Mouse (Mus musculus) hindbrain, embryonic 11.5 days (tissue): Measurements from ENCODE around the gene Fhad1. TPM values are rescaled to one million over a fixed set of nuclear protein-coding genes. Genes with fewer than 3 reads are reported as not detected.

Experiments used
- ATAC-seq: fragments of 200-750 bp; cut with Nextera tagmentation; 2 replicates; pipeline ENCODE4 v1.8.0; 2017; ENCODE audit warnings: mild to moderate bottlenecking, moderate TSS enrichment, moderate library complexity; ENCODE audit not compliant: low FRiP score
- DNase-seq: peaks from one replicate; pipeline ENCODE4 v3.0.0-alpha.2; 2015; ENCODE audit warnings: low spot score
- H3K27ac ChIP-seq: fragments of 300-500 bp; sonication (generic); 2 replicates; pipeline ENCODE4 v1.5.1; 2014; ENCODE audit warnings: mild to moderate bottlenecking, low read depth, low read length
- H3K27me3 ChIP-seq: fragments of 300-500 bp; sonication (generic); 2 replicates; pipeline ENCODE4 v1.6.1; 2014; ENCODE audit warnings: mild to moderate bottlenecking, low read length, moderate library complexity, mixed read lengths; ENCODE audit not compliant: control insufficient read depth, insufficient read depth
- H3K36me3 ChIP-seq: fragments of 300-500 bp; sonication (generic); 2 replicates; pipeline ENCODE4 v1.6.1; 2014; ENCODE audit warnings: mild to moderate bottlenecking, low read length, moderate library complexity, mixed read lengths; ENCODE audit not compliant: control insufficient read depth, insufficient read depth
- H3K4me1 ChIP-seq: fragments of 300-500 bp; sonication (generic); replicated peaks from 2 replicates; pipeline ENCODE4 v1.6.1; 2014; ENCODE audit warnings: low read length, mixed read lengths; ENCODE audit not compliant: control insufficient read depth, insufficient read depth
- H3K4me2 ChIP-seq: fragments of 300-500 bp; sonication (generic); replicated peaks from 2 replicates; pipeline ENCODE4 v1.6.1; 2014; ENCODE audit warnings: mild to moderate bottlenecking, low read depth, low read length
- H3K4me3 ChIP-seq: fragments of 300-500 bp; sonication (generic); 2 replicates; pipeline ENCODE4 v1.5.1; 2014; ENCODE audit warnings: low read depth, low read length
- H3K9ac ChIP-seq: fragments of 300-500 bp; sonication (generic); 2 replicates; pipeline ENCODE4 v1.6.1; 2014; ENCODE audit warnings: low read depth, low read length
- H3K9me3 ChIP-seq: fragments of 300-500 bp; sonication (generic); 2 replicates; pipeline ENCODE4 v1.6.1; 2016; ENCODE audit warnings: low read length; ENCODE audit not compliant: control insufficient read depth
- WGBS: fragments of 180-500 bp; shearing (Covaris S2); extraction: QIAGEN DNeasy Blood & Tissue Kit; methylation state at CpG from one replicate; pipeline ENCODE4 v1.1.7; 2014; 5-methylcytosine and 5-hydroxymethylcytosine counted together
- polyA plus RNA-seq: library from polyadenylated mRNA; unstranded; fragments of >200 nt; fragmentation: Nextera tagmentation; extraction: Ambion mirVana; gene quantifications from 2 replicates; pipeline ENCODE4 v1.2.1, GENCODE M21; 2014

Gene Fhad1
- polyA plus RNA-seq, 1 experiment from 2014 or later, result 3.5 TPM

- ATAC-seq, result peak; percentile 64; the same call in 1 of the 2 replicates
Observed at GRCm38 (mm10) chr4:141964575-141964974, 50.3 kb downstream of the Fhad1 start.

GRCm38 (mm10) chr4:141963907-141964306 is 51.0 kb downstream of the Fhad1 start:
- 91% methylated on average over 3 of the region's 3 CpGs for WGBS
- Histone ChIP-seq H3K36me3 (no peaks in the 10 kb centered on the region), H3K27me3 (no peaks in the 10 kb centered on the region), H3K4me3 (no peak overlapping the region), H3K4me1 (no peaks in the 10 kb centered on the region), H3K4me2 (no peak overlapping the region), H3K9me3 (no peaks in the 10 kb centered on the region), H3K27ac (no peak overlapping the region), H3K9ac (no peak overlapping the region)
- DNase-seq (no peak), ATAC-seq (no peak)

More at GRCm38 (mm10) chr4:141964575-141964974, 50.3 kb downstream of the Fhad1 start:
- Histone ChIP-seq H3K4me2 (no peak overlapping the region), H3K4me3 (no peak overlapping the region), H3K27me3 (no peaks in the 10 kb centered on the region), H3K9me3 (no peaks in the 10 kb centered on the region), H3K36me3 (no peaks in the 10 kb centered on the region), H3K9ac (no peak overlapping the region), H3K27ac (no peak overlapping the region), H3K4me1 (no peaks in the 10 kb centered on the region)
- 27% methylated on average over 6 of the region's 6 CpGs for WGBS
- DNase-seq, result peak; percentile 61

GRCm38 (mm10) chr4:141962811-141963685 is 51.8 kb downstream of the Fhad1 start:
- Histone ChIP-seq H3K4me3 (no peak overlapping the region), H3K36me3 (no peaks in the 10 kb centered on the region), H3K9me3 (no peaks in the 10 kb centered on the region), H3K9ac (no peak overlapping the region), H3K27me3 (no peaks in the 10 kb centered on the region), H3K27ac (no peak overlapping the region), H3K4me2 (no peak overlapping the region), H3K4me1 (no peaks in the 10 kb centered on the region)
- ATAC-seq, result no peak
- DNase-seq, result peak; percentile 83
- WGBS, result 13% methylated on average over 23 of the region's 23 CpGs

GRCm38 (mm10) chr4:141960037-141960436 is 54.8 kb downstream of the Fhad1 start:
- no peak overlapping the region for H3K27ac ChIP-seq
- no peak for ATAC-seq
- H3K9me3 ChIP-seq, result no peaks in the 10 kb centered on the region
- no peaks in the 10 kb centered on the region for H3K36me3 ChIP-seq
- H3K4me1 ChIP-seq, result no peaks in the 10 kb centered on the region; the same call in 1 of the 2 replicates
- H3K4me2 ChIP-seq, result no peak overlapping the region
- no peak overlapping the region for H3K4me3 ChIP-seq
- H3K9ac ChIP-seq, result no peak overlapping the region
- 83% methylated on average over 8 of the region's 8 CpGs for WGBS
- DNase-seq, result no peak
- no peaks in the 10 kb centered on the region for H3K27me3 ChIP-seq

- Histone ChIP-seq H3K27ac (no peak overlapping the region), H3K9me3 (no peaks in the 10 kb centered on the region), H3K9ac (no peak overlapping the region), H3K36me3 (no peaks in the 10 kb centered on the region), H3K4me2 (no peak overlapping the region), H3K4me3 (no peak overlapping the region), H3K4me1 (no peaks in the 10 kb centered on the region; the same call in 1 of the 2 replicates), H3K27me3 (no peaks in the 10 kb centered on the region)
- ATAC-seq (no peak), DNase-seq (no peak)
- 88% methylated on average over 4 of the region's 4 CpGs for whole genome bisulfite sequencing
Observed at GRCm38 (mm10) chr4:141959615-141960014, 55.3 kb downstream of the Fhad1 start.

GRCm38 (mm10) chr4:141958614-141959375 is 56.1 kb downstream of the Fhad1 start:
- no peak for DNase-seq
- Histone ChIP-seq H3K9ac (no peak overlapping the region), H3K9me3 (no peaks in the 10 kb centered on the region), H3K36me3 (no peaks in the 10 kb centered on the region), H3K27ac (no peak overlapping the region), H3K4me1 (no peaks in the 10 kb centered on the region; the same call in 1 of the 2 replicates), H3K4me2 (no peak overlapping the region), H3K4me3 (no peak overlapping the region), H3K27me3 (no peaks in the 10 kb centered on the region)
- ATAC-seq, result no peak
- WGBS, result 57% methylated on average over 7 of the region's 7 CpGs

- no peak overlapping the region for H3K9ac ChIP-seq
- H3K27ac ChIP-seq, result no peak overlapping the region
- H3K27me3 ChIP-seq, result no peaks in the 10 kb centered on the region
- ATAC-seq (peak; percentile 65), DNase-seq (peak; percentile 91)
- WGBS, result 8% methylated on average over 9 of the region's 9 CpGs
- H3K36me3 ChIP-seq, result no peaks in the 10 kb centered on the region
- H3K4me2 ChIP-seq, result no peak overlapping the region
- H3K9me3 ChIP-seq, result no peaks in the 10 kb centered on the region
- no peaks in the 10 kb centered on the region; the same call in 1 of the 2 replicates for H3K4me1 ChIP-seq
- H3K4me3 ChIP-seq, result no peak overlapping the region
Observed at GRCm38 (mm10) chr4:141958188-141958587, 56.7 kb downstream of the Fhad1 start.

GRCm38 (mm10) chr4:141957740-141958139 is 57.1 kb downstream of the Fhad1 start:
- 40% methylated on average over 11 of the region's 11 CpGs for WGBS
- H3K4me3 ChIP-seq, result no peak overlapping the region
- no peak overlapping the region for H3K9ac ChIP-seq
- ATAC-seq (peak; percentile 53), DNase-seq (no peak)
- no peaks in the 10 kb centered on the region; the same call in 1 of the 2 replicates for H3K4me1 ChIP-seq
- no peak overlapping the region for H3K27ac ChIP-seq
- no peak overlapping the region for H3K4me2 ChIP-seq
- H3K36me3 ChIP-seq, result no peaks in the 10 kb centered on the region
- H3K9me3 ChIP-seq, result no peaks in the 10 kb centered on the region
- no peaks in the 10 kb centered on the region for H3K27me3 ChIP-seq
